Mouse (Mus musculus): ENCODE measurements around the gene Ffar1.

GRCm38 (mm10) chr7:30856078-30856477, 5.3 kb downstream of the Ffar1 start, which contains the start of gene Ffar3:
- TF ChIP-seq CTCF (IDR thresholded peaks at IDR 0.05) (no peak), EP300 (IDR thresholded peaks at IDR 0.05) (no peak)

Measured in lung, postnatal 0 days (tissue).